Mouse (Mus musculus): ENCODE measurements at regions not wholly inside any gene's neighbourhood (a gene's known extent, or its start where the extent isn't known, plus 50 kb on each side); places are given as distances from the start of the nearest gene placed in this dataset.

GRCm38 (mm10) chr13:103422997-103423396 is 88.7 kb upstream of the Mast4 start:
- TF ChIP-seq CTCF (IDR thresholded peaks at IDR 0.05; ENCODE audit: borderline replicate concordance, extremely low read depth, insufficient read depth, insufficient read length) (no peak), POLR2A (IDR thresholded peaks at IDR 0.05; ENCODE audit: borderline replicate concordance, extremely low read depth, insufficient read depth, insufficient read length, poor library complexity, severe bottlenecking) (no peak)
